Mouse (Mus musculus): ENCODE results near the gene Slc35g2. TPM values are rescaled to one million over a fixed set of nuclear protein-coding genes. Genes with fewer than 3 reads are reported as not detected.

Slc35g2 gene
- total and polyA plus RNA-seq, 2 experiments from 2014 or later, result 12.0 to 16.1 TPM

- ATAC-seq (ENCODE audit: insufficient read depth, low read depth), result peak; percentile 40
- whole genome bisulfite sequencing, result under 1% methylated on average over 38 of the region's 38 CpGs
These were observed 25.8 kb downstream of the Slc35g2 start for GRCm38 (mm10) chr9:100544948-100545714.

GRCm38 (mm10) chr9:100535618-100536262 is 35.1 kb downstream of the Slc35g2 start:
- H3K36me3 ChIP-seq (replicated peaks; ENCODE audit: control insufficient read depth, insufficient read depth, low read length), result no peaks in the 10 kb centered on the region
- 0 out of 2 replicates have a peak overlapping the region, but pooled peaks have one; percentile 18 for H3K27ac ChIP-seq (ENCODE audit: low read depth)
- no peak overlapping the region for H3K4me2 ChIP-seq (ENCODE audit: low read depth, low read length)
- H3K4me1 ChIP-seq (ENCODE audit: control insufficient read depth, insufficient read depth), result peaks cover 26% of the 10 kb centered on the region
- WGBS, result 76% methylated on average over 2 of the region's 2 CpGs
- no peak for DNase-seq (ENCODE audit: low spot score)
- H3K9me3 ChIP-seq (replicated peaks; ENCODE audit: control insufficient read depth, low read length), result no peaks in the 10 kb centered on the region
- ATAC-seq (ENCODE audit: insufficient read depth, low read depth), result no peak
- H3K27me3 ChIP-seq (ENCODE audit: control insufficient read depth, insufficient read depth, low read length), result no peaks in the 10 kb centered on the region
- no peak overlapping the region for H3K4me3 ChIP-seq (ENCODE audit: low read depth, low read length)
- H3K9ac ChIP-seq (replicated peaks; ENCODE audit: low read depth, low read length), result no peak overlapping the region
- TF ChIP-seq CTCF (IDR thresholded peaks at IDR 0.05; ENCODE audit: low read depth) (no peak), EP300 (IDR thresholded peaks at IDR 0.05; ENCODE audit: low read depth) (no peak)

More at GRCm38 (mm10) chr9:100544948-100545714, 25.8 kb downstream of the Slc35g2 start:
- TF ChIP-seq CTCF (IDR thresholded peaks at IDR 0.05; ENCODE audit: low read depth), result no peak
- TF ChIP-seq EP300 (IDR thresholded peaks at IDR 0.05; ENCODE audit: low read depth), result peak; percentile 39; the same call in 1 of the 2 replicates
- Histone ChIP-seq H3K9ac (replicated peaks; ENCODE audit: low read depth, low read length) (peak overlapping the region; percentile 94), H3K27me3 (ENCODE audit: control insufficient read depth, insufficient read depth, low read length) (no peaks in the 10 kb centered on the region), H3K4me1 (ENCODE audit: control insufficient read depth, insufficient read depth) (peaks cover 19% of the 10 kb centered on the region), H3K36me3 (replicated peaks; ENCODE audit: control insufficient read depth, insufficient read depth, low read length) (peaks cover 5% of the 10 kb centered on the region; the same call in 1 of the 2 replicates), H3K4me3 (ENCODE audit: low read depth, low read length) (peak overlapping the region; percentile 97), H3K27ac (ENCODE audit: low read depth) (peak overlapping the region; percentile 88), H3K4me2 (ENCODE audit: low read depth, low read length) (peak overlapping the region; percentile 82), H3K9me3 (replicated peaks; ENCODE audit: control insufficient read depth, low read length) (no peaks in the 10 kb centered on the region; the same call in 1 of the 2 replicates)
- DNase-seq (ENCODE audit: low spot score), result peak; percentile 23

GRCm38 (mm10) chr9:100534686-100535085 is 36.2 kb downstream of the Slc35g2 start:
- Histone ChIP-seq H3K4me2 (ENCODE audit: low read depth, low read length) (no peak overlapping the region), H3K4me3 (ENCODE audit: low read depth, low read length) (no peak overlapping the region), H3K9me3 (replicated peaks; ENCODE audit: control insufficient read depth, low read length) (no peaks in the 10 kb centered on the region), H3K27ac (ENCODE audit: low read depth) (no peak overlapping the region), H3K36me3 (replicated peaks; ENCODE audit: control insufficient read depth, insufficient read depth, low read length) (no peaks in the 10 kb centered on the region), H3K27me3 (ENCODE audit: control insufficient read depth, insufficient read depth, low read length) (no peaks in the 10 kb centered on the region), H3K9ac (replicated peaks; ENCODE audit: low read depth, low read length) (no peak overlapping the region), H3K4me1 (ENCODE audit: control insufficient read depth, insufficient read depth) (peaks cover 26% of the 10 kb centered on the region)
- no peak for TF ChIP-seq CTCF (IDR thresholded peaks at IDR 0.05; ENCODE audit: low read depth)
- no peak for TF ChIP-seq EP300 (IDR thresholded peaks at IDR 0.05; ENCODE audit: low read depth)
- DNase-seq (ENCODE audit: low spot score) (no peak), ATAC-seq (ENCODE audit: insufficient read depth, low read depth) (no peak)
- 58% methylated on average over 3 of the region's 3 CpGs for WGBS

GRCm38 (mm10) chr9:100532847-100533505 is 37.9 kb downstream of the Slc35g2 start:
- no peaks in the 10 kb centered on the region for H3K27me3 ChIP-seq (ENCODE audit: control insufficient read depth, insufficient read depth, low read length)
- H3K4me3 ChIP-seq (ENCODE audit: low read depth, low read length), result no peak overlapping the region
- no peak for TF ChIP-seq CTCF (IDR thresholded peaks at IDR 0.05; ENCODE audit: low read depth)
- TF ChIP-seq EP300 (IDR thresholded peaks at IDR 0.05; ENCODE audit: low read depth), result no peak
- H3K27ac ChIP-seq (ENCODE audit: low read depth), result no peak overlapping the region
- H3K36me3 ChIP-seq (replicated peaks; ENCODE audit: control insufficient read depth, insufficient read depth, low read length), result no peaks in the 10 kb centered on the region
- DNase-seq (ENCODE audit: low spot score) (no peak), ATAC-seq (ENCODE audit: insufficient read depth, low read depth) (no peak)
- 51% methylated on average over 3 of the region's 3 CpGs for WGBS
- peaks cover 26% of the 10 kb centered on the region for H3K4me1 ChIP-seq (ENCODE audit: control insufficient read depth, insufficient read depth)
- no peak overlapping the region for H3K9ac ChIP-seq (replicated peaks; ENCODE audit: low read depth, low read length)
- no peak overlapping the region for H3K4me2 ChIP-seq (ENCODE audit: low read depth, low read length)
- peaks cover 7% of the 10 kb centered on the region; the same call in 1 of the 2 replicates for H3K9me3 ChIP-seq (replicated peaks; ENCODE audit: control insufficient read depth, low read length)

GRCm38 (mm10) chr9:100531296-100531695 is 39.6 kb downstream of the Slc35g2 start:
- Histone ChIP-seq H3K36me3 (replicated peaks; ENCODE audit: control insufficient read depth, insufficient read depth, low read length) (no peaks in the 10 kb centered on the region), H3K27ac (ENCODE audit: low read depth) (0 out of 2 replicates have a peak overlapping the region, but pooled peaks have one; percentile 11), H3K4me1 (ENCODE audit: control insufficient read depth, insufficient read depth) (peaks cover 24% of the 10 kb centered on the region), H3K4me3 (ENCODE audit: low read depth, low read length) (no peak overlapping the region), H3K9ac (replicated peaks; ENCODE audit: low read depth, low read length) (no peak overlapping the region), H3K27me3 (ENCODE audit: control insufficient read depth, insufficient read depth, low read length) (no peaks in the 10 kb centered on the region), H3K4me2 (ENCODE audit: low read depth, low read length) (no peak overlapping the region), H3K9me3 (replicated peaks; ENCODE audit: control insufficient read depth, low read length) (peaks cover 7% of the 10 kb centered on the region; the same call in 1 of the 2 replicates)
- ATAC-seq (ENCODE audit: insufficient read depth, low read depth) (no peak), DNase-seq (ENCODE audit: low spot score) (no peak)
- WGBS, result 46% methylated on average over 1 of the region's 1 CpGs
- TF ChIP-seq EP300 (IDR thresholded peaks at IDR 0.05; ENCODE audit: low read depth) (no peak), CTCF (IDR thresholded peaks at IDR 0.05; ENCODE audit: low read depth) (no peak)

Measured in heart, postnatal 0 days (tissue).